Mouse (Mus musculus) adrenal gland, adult 8-10 months (tissue): ENCODE data around the gene Cd6. TPM values are rescaled to one million over a fixed set of nuclear protein-coding genes. Genes with fewer than 3 reads are reported as not detected.

Experiments
- DNase-seq: peaks from one replicate; pipeline ENCODE4 v3.0.0; 2022
- total RNA-seq, 4 experiments: library from RNA; stranded (reverse); gene quantifications; 2 replicates each; pipeline ENCODE4 v1.2.4; 2022

Gene Cd6
- total RNA-seq, 4 experiments from 2014 or later, result 0.18 to 0.30 TPM; not detected in 2

DNA sequence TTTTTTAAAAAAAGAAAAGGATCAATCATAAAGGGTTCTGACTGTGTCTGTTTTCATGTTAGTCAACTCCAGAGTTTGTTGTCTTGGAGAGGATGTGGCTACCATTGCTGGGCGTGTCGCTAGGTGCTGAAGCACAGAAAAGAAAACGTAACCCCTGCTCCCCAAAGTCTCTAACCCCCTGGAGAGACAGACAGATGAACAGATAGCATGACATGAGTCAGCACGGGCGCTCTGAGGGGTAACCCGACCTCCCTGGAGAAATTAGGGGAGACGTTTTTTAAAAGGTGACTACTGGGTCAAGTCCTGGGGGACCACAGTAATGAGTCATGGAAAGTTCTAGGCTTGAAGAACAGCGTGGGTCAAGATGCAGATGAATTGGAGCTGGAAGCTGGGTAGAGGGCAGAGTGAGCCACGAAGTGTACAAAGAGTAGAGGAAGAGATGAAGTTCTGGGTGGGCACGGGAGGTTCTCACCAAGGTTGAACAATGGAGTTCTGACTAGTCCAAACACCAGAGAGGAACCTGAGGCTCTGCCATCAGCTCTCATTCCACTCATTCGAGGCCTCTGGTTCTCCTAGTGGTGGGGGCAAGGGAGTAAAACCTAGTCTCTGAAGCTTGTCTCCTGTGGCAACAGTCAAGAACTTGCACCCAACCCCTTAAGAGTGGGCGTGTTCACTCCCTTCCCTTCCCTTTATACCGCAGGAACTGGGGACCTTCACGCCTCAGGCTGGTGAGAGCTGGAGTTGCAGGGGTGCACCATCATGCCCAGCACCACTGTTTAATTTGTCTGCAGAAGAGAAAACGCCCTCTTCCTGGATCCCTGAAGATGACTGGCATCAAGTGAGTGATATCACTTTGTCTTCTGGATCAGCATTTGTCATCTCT is 9.4 kb upstream of the Cd6 start, which contains the start of gene Slc15a3:
TSS of gene Slc15a3 (plus strand) at position 718 of the 883 bp plus-strand sequence.
- DNase-seq, result no peak

DNA sequence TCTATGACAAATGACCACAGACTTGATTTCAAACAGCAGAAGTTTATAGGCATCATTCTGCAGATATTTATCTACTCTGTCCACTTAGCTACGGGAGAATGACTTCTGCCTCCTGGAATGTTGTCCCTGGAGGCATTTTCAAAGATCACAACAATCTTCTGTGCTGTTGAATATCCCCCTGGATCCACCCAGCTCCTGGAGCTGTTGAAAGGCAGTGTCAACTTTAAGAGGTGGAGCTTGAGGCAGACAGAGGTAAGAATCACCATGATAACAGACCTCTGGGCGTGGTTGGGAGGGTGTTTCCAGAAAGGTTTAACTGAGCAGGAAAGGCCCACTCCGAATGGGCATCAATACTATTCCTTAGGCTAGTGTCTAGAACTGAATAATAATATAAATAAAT is 5.8 kb upstream of the Cd6 start:
- DNase-seq, result no peak

DNA sequence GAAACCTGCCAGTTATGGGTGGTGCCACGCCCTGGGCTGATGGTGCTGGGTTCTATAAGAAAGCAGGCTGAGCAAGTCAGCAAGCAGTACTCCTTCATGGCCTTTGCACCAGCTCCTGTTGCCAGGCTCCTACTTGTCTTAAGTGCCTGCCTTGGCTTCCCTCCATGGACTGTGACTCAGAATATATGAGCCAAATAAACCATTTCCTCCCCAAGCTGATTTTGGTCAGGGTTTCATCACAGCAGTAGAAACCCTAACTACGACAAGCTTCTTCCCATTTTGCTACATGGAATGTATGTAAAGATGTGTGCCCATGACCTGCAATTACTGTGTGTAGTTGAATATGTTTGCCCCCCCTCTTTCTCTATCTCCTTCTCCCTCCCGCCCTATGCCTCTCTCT is 3.8 kb upstream of the Cd6 start:
- no peak for DNase-seq

DNA sequence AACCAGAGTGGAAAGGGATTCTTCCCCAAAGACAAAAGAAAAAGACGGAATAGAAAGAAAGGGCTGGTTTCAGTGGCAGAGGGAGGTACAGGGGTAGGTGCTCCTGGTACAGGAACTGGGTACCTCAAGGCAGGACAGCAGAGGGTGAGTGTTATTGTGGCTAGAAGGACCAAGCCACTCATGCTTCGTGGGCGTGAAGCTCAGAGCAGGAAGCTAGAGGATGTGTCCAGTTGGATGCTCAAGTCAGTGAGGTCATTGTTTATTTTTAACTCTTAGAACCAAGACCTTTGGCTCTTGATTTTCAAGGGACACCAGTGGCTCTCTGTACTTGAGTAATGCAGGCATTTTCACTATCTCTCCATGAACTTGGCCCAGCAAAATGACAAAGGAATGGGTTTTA is 2.2 kb upstream of the Cd6 start:
- DNase-seq, result no peak

DNA sequence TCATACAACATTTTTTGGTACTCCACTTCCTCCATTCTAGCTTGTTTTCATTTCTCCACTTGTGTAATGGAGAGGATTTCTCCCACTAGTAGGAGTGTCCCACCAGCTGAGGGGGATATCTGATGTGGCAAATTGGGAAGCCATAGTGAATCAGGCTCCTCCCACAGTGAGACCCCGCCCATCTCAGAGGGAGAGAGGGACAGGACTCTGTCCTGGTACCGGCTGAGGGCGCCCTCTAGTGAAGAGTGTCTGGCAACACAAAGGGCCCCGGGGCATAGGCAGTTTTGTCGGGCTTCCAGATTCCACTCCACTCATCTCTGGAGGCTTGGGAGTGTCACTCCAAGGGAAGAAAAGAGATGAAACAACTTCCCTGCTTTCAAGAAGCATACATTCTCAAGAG is 1.6 kb upstream of the Cd6 start:
- peak; percentile 51 for DNase-seq

DNA sequence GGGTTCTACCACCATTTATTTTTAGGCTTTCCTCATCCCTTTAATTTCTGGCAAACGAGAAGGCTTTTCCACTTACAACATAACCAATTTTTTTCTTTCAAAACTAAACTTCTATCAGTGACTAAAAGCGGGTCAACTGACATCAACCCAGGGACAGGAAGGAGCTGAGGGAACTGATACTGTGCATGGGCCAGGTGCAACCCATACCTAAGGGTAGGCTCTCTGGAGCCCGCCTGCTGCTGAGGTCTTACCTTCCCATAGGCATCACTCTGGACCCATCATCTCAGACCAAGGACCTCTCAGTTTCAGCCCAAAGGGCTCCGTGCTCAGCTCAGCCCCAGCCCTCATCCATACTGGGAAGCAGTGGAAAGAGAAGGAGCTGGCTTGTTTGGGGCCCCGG is 1.5 kb downstream of the Cd6 start:
- no peak for DNase-seq

DNA sequence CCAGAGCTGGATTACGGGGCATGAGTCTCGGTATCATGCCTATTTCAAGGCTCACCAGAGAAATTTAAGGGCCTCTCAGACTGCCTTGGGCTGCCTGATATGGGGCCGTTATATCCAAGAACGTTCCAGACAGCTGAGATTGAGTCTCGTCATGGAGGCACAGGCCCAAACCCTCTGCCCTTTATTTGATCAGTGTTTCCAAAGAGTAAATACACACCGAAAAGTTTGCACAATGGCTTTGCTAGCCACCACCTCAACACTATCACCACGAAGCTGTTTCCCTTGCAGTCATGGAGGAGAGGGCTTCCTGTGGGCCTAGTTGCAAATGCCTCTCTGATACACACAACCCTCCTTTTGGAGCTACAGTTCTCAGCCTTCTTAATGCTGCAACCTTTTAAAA is 5.8 kb downstream of the Cd6 start:
- no peak for DNase-seq

DNA sequence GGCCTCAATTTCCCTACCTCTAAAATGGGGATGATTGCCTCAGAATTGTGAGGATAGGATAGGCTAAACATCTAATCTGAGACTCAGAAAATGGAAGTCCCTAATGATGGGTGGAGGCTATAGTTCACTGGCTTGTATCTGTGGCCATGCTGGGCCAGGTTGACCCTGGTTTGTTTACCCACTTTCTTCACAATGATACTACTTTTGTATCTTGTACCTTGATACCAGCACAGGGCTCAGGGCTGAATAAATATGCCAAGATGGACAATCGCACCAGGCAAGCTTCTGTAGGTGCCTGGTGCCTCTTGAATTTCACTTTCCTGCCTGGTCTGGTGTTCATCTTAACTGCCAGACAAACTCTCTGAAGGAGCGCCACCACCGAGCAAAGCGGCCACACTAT is 7.3 kb downstream of the Cd6 start:
- DNase-seq, result no peak

DNA sequence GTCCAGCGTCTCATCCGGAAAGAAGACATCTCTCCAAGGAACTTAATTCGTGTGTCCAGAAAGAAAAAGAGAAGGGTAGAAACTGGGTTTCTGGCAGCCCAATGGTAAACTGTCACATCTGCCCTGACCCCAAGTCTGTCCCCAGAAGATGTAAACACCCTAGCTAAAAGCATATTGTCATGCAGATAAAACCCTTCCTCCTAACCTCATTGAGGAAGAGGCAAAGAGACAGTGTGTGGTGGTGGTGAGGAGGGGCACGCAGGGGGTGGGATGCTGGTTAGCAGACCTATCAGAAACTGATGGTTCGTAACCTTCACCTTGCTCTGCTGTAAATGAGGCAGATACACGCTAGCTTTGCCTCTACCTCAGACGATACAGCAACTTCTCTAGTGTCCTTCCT is 8.5 kb downstream of the Cd6 start:
- DNase-seq, result no peak

DNA sequence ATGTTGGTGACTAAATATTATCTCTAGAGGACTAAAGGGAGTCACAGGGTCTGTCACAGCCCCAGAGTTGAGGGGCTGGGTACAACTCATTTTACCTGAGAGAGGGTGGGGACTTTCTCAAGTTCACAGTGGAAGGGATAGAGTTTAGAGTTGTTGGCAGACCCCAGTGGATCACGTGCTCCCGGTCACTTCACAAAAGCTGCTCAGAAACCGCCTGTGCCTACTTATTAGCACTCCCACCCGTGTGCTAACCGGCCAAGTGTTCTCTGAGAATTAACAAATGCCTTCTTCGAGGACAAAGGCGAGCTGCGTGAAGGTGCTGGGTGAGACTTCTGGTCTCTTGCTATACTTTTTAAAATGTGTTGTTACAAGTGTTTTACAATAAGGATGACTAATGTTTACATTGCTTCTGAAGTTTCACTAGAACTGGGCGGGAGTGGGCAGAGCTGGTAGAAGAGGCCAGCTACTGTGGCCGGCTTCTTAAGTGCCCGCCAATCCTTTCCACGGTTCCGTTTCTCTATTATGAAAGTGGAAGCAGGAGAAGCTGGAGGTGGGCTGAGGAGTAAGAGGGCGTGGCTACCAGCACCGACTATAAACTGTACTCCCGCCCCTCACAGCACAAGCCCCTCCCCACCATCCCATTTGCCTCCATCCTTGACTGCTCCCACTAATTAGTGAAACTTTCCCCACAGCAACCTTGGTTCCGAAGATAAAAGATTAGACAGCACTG is 11.5 kb downstream of the Cd6 start:
- no peak for DNase-seq

DNA sequence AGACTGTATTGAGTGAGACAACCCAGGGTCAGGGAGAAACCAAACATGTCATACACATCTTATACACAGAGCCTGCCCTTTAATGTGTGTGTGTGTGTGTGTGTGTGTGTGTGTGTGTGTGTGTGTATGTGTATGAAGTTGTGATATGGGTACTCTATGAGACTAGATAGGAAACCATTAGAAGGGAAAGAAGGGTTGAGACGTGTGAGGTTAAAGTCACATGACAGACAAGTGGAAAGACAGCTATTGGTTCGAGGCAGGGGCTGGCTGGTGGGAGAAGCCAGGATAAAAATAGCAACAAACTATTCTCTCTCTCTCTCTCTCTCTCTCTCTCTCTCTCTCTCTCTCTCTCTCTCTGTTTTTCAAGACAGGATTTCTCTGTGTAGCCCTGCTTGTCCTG is 13.4 kb downstream of the Cd6 start:
- no peak for DNase-seq

DNA sequence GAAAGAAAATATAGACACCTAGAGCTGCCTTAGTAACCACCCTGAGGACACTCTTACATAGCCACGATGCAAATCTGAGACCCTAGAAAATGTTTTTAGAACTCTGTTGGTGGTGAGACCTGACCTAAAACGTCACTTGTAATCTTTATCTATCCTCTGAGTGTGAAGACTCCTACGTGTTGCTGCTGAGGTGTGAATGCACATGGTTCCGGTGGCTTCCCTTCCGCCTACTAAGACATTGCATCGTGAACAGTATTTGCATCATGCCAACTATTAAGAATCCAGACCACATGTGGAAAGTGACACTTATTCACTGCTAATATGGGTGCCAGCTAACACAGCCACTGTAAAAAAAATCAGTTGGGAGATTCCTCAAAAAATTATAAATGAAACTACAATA is 14.0 kb downstream of the Cd6 start:
- no peak for DNase-seq

DNA sequence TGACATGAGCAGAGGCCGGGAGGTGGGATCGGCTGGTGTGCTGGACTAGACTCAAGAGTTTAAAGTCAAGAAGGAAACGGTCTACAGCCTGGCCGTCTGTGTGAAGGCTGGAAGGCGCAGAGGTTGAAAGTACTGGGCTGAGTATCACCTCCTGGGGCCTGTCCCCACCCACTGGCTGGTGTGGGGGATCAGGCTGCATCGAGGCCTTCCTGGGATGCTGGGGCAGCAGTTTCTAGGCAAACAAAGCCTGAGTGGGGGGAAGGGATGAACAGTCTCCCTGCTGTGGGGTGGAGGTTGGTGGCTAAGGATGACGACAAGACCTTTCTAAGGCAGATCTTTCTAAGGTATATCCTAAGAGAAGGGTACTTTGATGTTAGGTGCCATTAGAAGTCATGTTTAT is 16.0 kb downstream of the Cd6 start:
- no peak for DNase-seq

DNA sequence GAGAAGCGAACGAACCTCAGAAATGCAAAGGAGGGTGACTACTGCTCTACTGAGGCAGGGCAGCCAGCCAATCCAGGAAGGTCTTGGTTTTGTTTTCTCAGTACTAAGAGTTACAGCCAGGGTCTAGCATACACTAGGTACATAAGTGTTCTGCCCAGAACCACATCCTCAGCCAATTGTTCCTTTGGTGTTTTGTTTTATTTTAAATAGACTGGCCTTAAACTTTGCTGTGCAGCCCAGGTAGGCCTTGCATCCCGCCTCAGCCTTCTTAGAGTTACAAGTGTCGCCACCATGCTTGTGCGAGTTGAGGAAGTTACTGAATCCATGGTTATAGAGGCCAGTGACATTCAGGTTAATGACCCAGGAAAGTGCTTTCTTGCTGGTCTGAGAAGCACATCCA is 16.8 kb downstream of the Cd6 start:
- no peak for DNase-seq

DNA sequence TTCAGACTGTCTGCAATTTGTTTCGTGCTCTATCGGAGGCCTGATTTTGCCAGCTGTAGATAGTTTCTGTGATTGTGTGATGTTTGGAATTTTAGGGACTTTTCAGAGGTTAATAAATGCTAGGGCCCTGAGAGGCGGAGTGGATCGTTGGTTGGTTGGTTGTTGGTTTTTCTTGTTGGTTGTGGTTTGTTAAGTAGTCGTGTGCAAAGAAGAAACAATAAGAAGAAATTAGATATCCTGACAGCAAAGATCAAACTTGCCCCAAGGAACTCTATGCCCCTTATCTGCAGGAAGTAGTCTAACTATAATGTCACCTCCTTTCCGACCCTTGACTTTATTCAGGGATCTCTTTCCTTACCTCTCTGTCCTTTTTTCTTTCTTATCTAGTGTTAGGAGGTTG is 18.4 kb downstream of the Cd6 start:
- no peak for DNase-seq

DNA sequence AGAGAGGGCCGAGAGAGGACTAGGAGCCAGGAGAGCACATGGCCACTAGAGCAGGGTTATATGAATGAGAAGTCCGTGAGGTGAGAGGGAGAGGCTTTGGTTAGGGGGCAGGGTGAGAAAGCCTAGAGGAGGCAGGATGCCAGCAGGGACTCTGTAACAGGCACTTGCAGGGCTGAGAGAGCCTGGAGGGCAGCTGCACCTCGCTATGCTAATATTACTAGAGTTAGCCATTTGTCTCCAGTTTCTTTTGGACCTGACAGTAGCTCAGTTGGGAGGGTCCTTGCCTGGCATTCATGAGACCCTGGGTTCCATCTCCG is 19.7 kb downstream of the Cd6 start:
- no peak for DNase-seq

DNA sequence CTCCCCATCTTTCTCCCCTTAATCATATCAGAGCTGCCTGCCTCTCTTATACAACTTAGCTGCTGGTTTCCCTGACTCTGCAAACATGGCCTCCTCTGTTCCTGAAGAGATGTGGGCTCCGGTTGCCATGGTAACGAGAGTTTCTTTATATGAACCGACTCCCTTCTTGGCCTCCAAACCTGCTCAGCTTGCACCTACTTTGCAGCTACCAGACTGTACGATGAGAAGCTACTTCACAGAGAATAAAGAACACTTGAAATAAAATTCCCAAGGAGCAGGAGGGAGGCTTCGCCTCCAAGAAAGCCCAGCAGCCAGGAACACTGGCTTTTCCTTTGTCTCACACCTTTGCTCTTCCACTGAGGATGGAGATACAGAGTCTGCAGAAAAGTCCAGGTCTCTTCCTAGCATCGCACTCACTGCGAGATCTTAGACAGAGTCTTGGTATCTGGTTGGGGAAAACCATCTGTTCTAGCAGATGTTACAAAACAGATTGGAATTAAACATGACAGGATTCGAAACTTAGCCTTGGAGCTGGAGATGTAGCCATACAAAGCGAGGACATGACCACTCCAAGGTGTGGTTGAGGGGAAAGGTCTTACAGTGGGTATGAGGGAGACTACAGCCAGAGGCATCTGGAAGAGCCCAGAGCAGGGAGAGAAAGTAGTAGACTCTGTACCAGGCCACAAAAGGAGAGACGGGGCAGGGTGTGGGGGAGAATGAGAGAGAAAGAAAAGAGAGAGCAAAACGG is 20.3 kb downstream of the Cd6 start:
- DNase-seq, result no peak

DNA sequence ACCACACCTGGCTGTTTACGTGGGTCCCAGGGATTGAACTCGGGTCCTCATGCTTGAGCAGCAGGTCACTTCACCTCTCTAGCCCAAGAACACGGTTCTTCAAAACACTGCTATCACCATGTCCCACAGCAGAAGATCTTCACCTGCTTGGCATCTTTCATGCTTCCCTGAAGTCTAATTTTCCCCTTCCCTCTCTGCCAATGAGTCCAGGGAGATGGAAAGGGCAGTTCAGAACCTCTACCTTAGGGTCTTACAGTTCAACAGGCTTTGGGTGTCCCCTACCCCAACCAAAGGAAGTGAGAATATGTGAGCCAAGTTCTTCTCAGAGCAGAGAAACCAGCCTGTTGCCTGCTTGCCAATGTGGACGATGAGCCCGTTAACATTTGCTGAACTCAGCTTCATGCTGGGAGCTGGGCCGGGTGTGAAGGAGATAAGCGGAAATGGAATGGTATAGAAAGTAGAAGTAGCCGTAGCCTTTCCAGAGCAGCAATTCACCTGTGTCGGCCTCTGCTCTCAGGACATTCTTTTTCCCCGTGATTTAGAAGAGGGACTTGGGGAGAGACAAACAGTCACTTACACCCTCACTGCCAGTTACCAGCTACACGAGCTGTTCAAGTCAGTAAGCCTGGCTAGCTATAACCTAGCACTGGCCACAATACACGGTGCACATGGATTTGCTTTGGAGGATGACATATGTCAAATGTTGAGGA is 21.2 kb downstream of the Cd6 start:
- no peak for DNase-seq

DNA sequence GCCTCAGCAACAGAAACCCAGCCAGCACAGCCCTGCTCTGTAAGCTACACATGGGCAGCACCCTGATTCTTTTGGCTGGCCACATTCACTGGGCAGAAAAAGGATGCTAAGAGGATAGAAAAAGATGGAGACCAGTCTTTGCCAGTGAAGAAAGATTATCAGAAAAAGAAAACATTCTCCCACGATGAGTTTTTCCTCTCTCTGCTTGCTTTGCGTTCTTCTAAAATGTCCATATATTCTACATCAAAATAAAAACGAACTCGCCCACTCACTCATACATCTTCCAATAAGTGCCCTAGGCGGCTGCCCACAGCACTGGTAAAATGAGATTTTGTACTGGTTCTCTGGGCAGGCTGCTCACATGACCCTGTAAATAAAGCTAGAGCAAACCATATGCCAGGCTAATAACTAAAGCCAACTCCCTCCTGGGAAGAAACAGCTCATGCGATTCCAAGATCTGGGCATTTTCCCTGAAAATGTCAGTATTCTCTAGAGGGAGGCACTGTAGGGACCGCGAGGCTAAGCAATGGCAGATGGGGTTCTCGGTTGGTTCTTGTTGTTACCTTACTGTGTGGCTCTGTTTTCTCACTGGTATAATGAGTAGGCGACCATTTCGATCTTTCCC is 24.1 kb downstream of the Cd6 start:
- no peak for DNase-seq

DNA sequence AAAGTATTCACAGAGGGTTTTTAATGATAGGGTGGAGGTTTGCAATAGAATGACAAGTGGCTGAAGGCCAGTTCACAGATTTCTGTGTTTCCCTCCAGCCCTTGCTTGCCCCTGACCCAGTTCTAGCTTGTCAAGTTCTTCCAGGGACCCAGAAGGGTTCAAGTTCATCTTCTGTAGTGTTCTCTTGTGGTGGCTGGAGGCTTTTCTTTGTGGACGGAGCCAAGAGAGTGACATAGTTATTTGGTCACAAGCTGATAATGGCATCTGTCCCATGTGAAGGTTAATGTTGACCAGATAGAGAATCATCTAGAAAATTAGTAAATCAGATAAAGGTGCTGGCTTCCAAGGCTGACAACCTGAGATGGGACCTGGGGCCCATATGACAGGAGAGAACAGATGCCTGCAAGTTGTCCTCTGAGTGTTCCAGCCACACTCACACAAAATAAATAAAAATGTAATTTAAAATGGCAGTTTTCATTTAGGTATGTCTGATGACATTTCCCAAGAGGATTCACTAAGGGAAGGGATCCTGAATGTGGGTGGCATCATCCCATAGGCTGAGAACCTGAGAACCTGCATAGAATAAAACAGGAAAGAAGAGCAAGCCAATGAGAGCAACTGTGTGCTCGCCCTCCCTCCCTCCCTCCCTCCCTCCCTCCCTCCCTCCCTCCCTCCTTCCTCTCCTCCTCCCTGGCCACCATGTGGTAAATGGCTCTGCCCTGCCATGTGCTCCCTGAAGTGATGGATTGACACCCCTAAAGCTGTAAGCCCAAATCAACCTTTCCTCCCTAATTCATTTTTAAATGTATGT is 24.8 kb downstream of the Cd6 start:
- DNase-seq, result peak; percentile 17

DNA sequence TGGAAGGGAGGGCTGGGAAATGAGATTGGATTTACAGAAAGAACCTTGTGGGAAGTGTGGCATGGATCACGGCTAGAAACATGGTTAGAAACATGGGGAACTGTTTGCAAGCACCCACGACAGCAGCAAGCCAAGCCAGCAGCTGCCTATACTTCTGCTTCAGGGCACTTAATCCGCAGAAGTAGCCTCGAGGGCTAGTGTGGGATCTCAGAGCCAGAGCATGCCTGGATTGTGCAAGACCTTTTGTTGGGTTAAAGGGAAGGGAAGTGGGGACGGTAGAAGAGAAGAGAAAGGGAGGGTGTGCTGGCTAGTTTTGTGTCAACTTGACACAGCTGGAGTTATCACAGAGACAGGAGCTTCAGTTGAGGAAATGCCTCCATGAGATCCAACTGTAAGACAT is 26.1 kb downstream of the Cd6 start:
- DNase-seq, result no peak
